Mouse (Mus musculus) kidney, embryonic 15.5 days (tissue): ENCODE measurements around the gene Gdf5. TPM values are rescaled to one million over a fixed set of nuclear protein-coding genes. Genes with fewer than 3 reads are reported as not detected.
"Not testable (repeated sequence)": the region's sequence is repeated elsewhere in the genome, so short reads cannot be mapped to it uniquely, and the experiment has no call there.

Source experiments
- ATAC-seq: fragments of 200-750 bp; cut with Nextera tagmentation; replicated peaks from 2 replicates; pipeline ENCODE4 v1.8.0; 2017; ENCODE audit warnings: moderate TSS enrichment; ENCODE audit not compliant: low FRiP score
- H3K27ac ChIP-seq: fragments of 300-500 bp; sonication (generic); 2 replicates; pipeline ENCODE4 v1.5.1; 2015; ENCODE audit warnings: mild to moderate bottlenecking, inconsistent platforms
- H3K27me3 ChIP-seq: fragments of 300-500 bp; sonication (generic); 2 replicates; pipeline ENCODE4 v1.6.1; 2015; ENCODE audit warnings: inconsistent platforms
- H3K36me3 ChIP-seq: fragments of 300-500 bp; sonication (generic); 2 replicates; pipeline ENCODE4 v1.6.1; 2015; ENCODE audit warnings: inconsistent platforms
- H3K4me1 ChIP-seq: fragments of 300-500 bp; sonication (generic); 2 replicates; pipeline ENCODE4 v1.6.1; 2015; ENCODE audit warnings: inconsistent platforms
- H3K4me2 ChIP-seq: fragments of 300-500 bp; sonication (generic); 2 replicates; pipeline ENCODE4 v1.6.1; 2015; ENCODE audit warnings: moderate library complexity, mild to moderate bottlenecking, inconsistent platforms
- H3K4me3 ChIP-seq: fragments of 300-500 bp; sonication (generic); replicated peaks from 2 replicates; pipeline ENCODE4 v1.5.1; 2015; ENCODE audit warnings: mild to moderate bottlenecking, inconsistent platforms
- H3K9ac ChIP-seq: fragments of 300-500 bp; sonication (generic); 2 replicates; pipeline ENCODE4 v1.6.1; 2015; ENCODE audit warnings: mild to moderate bottlenecking, inconsistent platforms
- H3K9me3 ChIP-seq: fragments of 300-500 bp; sonication (generic); replicated peaks from 2 replicates; pipeline ENCODE4 v1.6.1; 2016; ENCODE audit warnings: inconsistent platforms
- WGBS: fragments of 180-500 bp; shearing (Covaris S2); methylation state at CpG from one replicate; pipeline ENCODE4 v1.1.7; 2015; ENCODE audit warnings: mixed read lengths; 5-methylcytosine and 5-hydroxymethylcytosine counted together
- polyA plus RNA-seq: library from polyadenylated mRNA; unstranded; fragments of >200 nt; fragmentation: Nextera tagmentation; extraction: Ambion mirVana; gene quantifications from 2 replicates; pipeline ENCODE4 v1.2.1, GENCODE M21; 2015

The Gdf5 gene
- polyA plus RNA-seq, 1 experiment from 2014 or later = 0.84 TPM

DNA sequence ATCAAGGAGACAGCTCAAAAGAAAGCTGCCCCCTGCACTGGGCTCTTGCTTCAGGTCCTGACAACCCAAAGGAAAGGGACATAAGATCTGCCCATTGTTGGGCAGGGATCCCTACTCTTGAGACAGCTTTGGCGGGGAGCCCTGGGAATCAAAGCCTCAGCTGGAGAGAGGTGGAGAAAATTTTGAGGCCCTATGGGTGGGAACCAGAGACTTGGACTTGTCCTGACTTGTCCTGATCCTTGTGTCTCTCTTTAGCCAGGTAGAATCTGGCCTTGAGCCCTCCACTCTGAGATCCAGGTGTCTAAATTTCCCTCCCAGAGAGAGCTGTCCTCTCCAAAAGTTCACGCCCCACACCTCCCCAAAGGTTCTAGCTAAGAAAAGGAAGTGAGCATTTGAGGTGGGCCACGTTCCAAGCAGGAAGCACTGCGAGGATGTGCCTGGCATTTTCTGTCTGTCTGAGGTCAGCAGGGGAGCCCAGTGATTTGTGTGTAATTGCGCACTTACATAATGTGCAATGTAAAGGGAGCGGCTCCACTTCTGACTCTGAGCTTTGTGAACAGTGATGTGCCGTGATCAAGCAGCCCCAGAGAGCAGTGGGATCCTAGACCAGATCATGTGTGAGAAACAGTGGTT, 5.2 kb downstream of the Gdf5 start:
- Histone ChIP-seq H3K27me3 (peaks cover 7% of the 10 kb centered on the region; the same call in 1 of the 2 replicates), H3K4me1 (peaks cover 28% of the 10 kb centered on the region), H3K4me3 (no peak overlapping the region), H3K36me3 (no peaks in the 10 kb centered on the region), H3K27ac (no peak overlapping the region), H3K9me3 (no peaks in the 10 kb centered on the region), H3K4me2 (no peak overlapping the region), H3K9ac (no peak overlapping the region)
- ATAC-seq = no peak
- 73% methylated on average over 7 of the region's 7 CpGs for WGBS

DNA sequence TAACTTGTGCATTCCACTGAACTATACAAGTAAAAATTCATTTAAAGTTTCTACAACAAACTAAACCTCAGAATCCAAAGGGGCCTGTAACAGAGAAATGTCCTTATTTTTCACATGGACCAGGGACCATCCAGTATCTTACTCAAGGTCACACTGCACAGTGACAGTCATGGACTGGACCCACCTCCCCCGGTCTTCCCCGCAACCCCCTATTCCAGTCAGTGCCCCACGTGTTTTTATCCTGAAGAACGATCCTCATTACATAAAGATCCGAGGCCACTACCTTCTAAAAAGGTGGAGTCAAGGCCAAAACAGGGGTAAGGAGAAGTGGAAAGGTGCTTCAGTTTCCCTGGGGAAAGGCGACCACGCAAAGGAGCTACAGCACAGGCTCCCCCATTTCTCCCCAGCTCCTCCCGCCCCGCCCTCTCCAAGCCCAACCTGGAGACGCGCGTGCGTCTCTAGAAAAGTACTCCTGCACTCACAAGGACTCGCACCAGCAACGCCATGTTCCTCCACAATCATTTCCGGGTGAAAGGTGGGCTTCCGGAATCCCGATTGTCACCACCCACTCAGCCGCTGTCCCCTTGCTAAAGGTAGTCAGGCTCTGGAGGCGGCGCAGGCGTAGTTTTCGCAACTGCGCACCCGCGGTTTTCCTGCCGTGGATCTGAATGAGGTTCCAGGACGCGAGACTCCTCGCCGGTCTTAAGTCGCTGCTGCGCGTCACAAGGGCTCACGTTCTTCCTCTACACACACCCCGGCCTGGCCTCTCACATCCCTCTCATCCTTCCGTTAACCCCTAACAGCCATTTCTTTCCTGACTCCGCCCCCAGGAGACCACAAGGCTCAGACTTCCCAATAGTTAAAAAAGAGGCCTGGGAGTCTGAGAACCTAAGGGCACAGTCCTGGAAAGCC, 15.4 kb downstream of the Gdf5 start, which contains the start of gene Uqcc1:
TSS of gene Uqcc1 (minus strand) at position 780 of the 912 bp plus-strand sequence.
- peak; percentile 95 for ATAC-seq
- Histone ChIP-seq H3K9me3 (no peaks in the 10 kb centered on the region), H3K9ac (peak within 1 kb of the TSS; percentile 65), H3K4me3 (peak within 1 kb of the TSS; percentile 62), H3K36me3 (no peaks in the 10 kb centered on the region), H3K27ac (peak within 1 kb of the TSS; percentile 93), H3K4me1 (peaks cover 24% of the 10 kb centered on the region), H3K27me3 (no peaks in the 10 kb centered on the region), H3K4me2 (peak within 1 kb of the TSS; percentile 62)
- WGBS = under 1% methylated on average over 38 of the region's 38 CpGs

DNA sequence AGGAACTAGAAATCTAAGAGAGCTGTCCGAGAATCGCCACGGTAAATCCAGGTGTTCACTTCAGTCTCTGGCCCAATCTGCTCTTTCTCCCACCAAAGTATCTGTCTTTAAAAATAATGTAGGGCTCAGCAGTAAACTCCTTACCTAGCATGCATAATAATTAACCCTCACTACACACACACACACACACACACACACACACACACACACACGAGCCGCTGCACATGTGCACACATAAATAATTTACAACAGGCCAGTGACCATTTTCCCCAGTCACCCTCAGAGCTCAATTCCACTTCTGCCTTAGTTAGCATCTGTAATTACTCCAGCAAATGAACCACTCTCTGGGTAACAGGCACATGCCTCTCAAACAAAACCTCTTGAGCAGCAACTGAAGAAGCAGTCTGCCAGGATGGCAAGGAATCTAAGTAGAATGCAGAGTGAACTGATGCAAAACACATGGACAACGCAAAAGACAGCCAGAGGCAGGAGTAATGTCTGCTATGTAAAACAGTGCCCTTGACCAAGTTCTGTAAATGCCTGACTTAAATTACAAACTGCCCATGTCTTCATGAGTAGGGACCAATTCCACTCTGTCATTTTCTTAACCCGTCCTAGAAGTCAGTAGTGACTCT, 16.3 kb downstream of the Gdf5 start:
- peaks cover 9% of the 10 kb centered on the region for H3K36me3 ChIP-seq
- 54% methylated on average over 7 of the region's 7 CpGs for WGBS
- peak overlapping the region; percentile 93 for H3K27ac ChIP-seq
- peaks cover 24% of the 10 kb centered on the region for H3K4me1 ChIP-seq
- no peaks in the 10 kb centered on the region for H3K9me3 ChIP-seq
- no peak for ATAC-seq
- no peaks in the 10 kb centered on the region for H3K27me3 ChIP-seq
- peak overlapping the region; percentile 62 for H3K4me2 ChIP-seq
- peak overlapping the region; percentile 65 for H3K9ac ChIP-seq
- peak overlapping the region; percentile 62 for H3K4me3 ChIP-seq

DNA sequence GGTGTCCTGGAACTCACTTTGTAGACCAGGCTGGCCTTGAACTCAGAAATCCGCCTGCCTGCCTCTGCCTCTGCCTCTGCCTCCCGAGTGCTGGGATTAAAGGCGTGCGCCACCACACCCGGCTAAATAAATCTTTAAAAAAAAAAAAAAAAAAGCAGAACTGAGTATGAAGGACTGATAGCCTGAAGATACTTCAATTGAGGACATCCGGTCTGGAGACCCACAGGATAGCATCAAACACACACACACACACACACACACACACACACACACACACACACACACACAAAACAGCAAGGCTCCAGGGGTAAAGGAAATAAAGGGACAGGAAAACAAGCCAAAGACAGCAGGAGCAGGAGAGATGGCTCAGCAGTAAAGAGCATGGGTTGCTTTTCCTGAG, 20.0 kb downstream of the Gdf5 start:
- H3K9me3 ChIP-seq, H3K4me3 ChIP-seq, H3K27me3 ChIP-seq, ATAC-seq, H3K4me2 ChIP-seq, H3K9ac ChIP-seq, H3K27ac ChIP-seq: not testable (repeated sequence)
- Histone ChIP-seq H3K4me1 (peaks cover 18% of the 10 kb centered on the region), H3K36me3 (peaks cover 25% of the 10 kb centered on the region)
- WGBS = 92% methylated on average over 6 of the region's 6 CpGs

GRCm38 (mm10) chr2:155923143-155923542, 22.0 kb downstream of the Gdf5 start:
- 92% methylated on average over 7 of the region's 7 CpGs for WGBS

GRCm38 (mm10) chr2:155914684-155915083, 30.5 kb downstream of the Gdf5 start:
- Histone ChIP-seq H3K4me1 (no peaks in the 10 kb centered on the region), H3K4me3 (no peak overlapping the region), H3K4me2 (no peak overlapping the region), H3K27me3 (no peaks in the 10 kb centered on the region), H3K9ac (no peak overlapping the region), H3K9me3 (no peaks in the 10 kb centered on the region), H3K36me3 (peaks cover 65% of the 10 kb centered on the region), H3K27ac (no peak overlapping the region)
- WGBS = 92% methylated on average over 6 of the region's 6 CpGs
- ATAC-seq = no peak

More at GRCm38 (mm10) chr2:155923143-155923542, 22.0 kb downstream of the Gdf5 start:
- Histone ChIP-seq H3K4me3 (no peak overlapping the region), H3K9ac (no peak overlapping the region), H3K27me3 (no peaks in the 10 kb centered on the region), H3K9me3 (no peaks in the 10 kb centered on the region), H3K36me3 (peaks cover 41% of the 10 kb centered on the region), H3K4me1 (peaks cover 5% of the 10 kb centered on the region), H3K4me2 (no peak overlapping the region), H3K27ac (no peak overlapping the region)
- no peak for ATAC-seq

DNA sequence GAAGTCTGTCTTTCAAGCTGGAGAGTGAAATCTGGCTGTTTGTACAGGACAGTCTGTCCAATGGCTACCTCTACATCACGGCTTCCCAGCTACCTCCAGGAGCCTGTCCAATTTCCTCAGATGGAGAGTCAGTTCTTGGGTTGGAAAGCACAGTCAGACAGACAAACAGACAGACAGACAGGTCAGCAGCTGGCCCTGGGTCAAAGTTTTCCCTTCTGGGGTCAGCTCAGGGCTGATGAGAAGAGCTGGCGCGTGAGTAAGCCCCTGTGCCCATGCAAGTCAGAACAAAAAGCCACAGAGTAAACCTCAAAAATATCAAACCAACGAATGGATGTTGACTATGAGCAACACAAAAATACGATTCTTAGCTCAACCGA, 41.5 kb downstream of the Gdf5 start:
- Histone ChIP-seq H3K4me3 (no peak overlapping the region), H3K27ac (no peak overlapping the region), H3K27me3 (no peaks in the 10 kb centered on the region), H3K9me3 (no peaks in the 10 kb centered on the region), H3K36me3 (peaks cover 55% of the 10 kb centered on the region), H3K9ac (no peak overlapping the region), H3K4me1 (no peaks in the 10 kb centered on the region), H3K4me2 (no peak overlapping the region)
- WGBS = 92% methylated on average over 6 of the region's 6 CpGs
- ATAC-seq = no peak

- H3K27me3 ChIP-seq = no peaks in the 10 kb centered on the region
- no peak overlapping the region for H3K4me2 ChIP-seq
- WGBS = 78% methylated on average over 16 of the region's 16 CpGs
- H3K4me3 ChIP-seq = no peak overlapping the region
- H3K9me3 ChIP-seq = no peaks in the 10 kb centered on the region
- ATAC-seq = no peak
- no peak overlapping the region for H3K9ac ChIP-seq
- no peaks in the 10 kb centered on the region for H3K4me1 ChIP-seq
- no peak overlapping the region for H3K27ac ChIP-seq
- peaks cover 55% of the 10 kb centered on the region for H3K36me3 ChIP-seq
These were observed 42.1 kb downstream of the Gdf5 start for GRCm38 (mm10) chr2:155902989-155903631.

- ATAC-seq = no peak
- WGBS = 72% methylated on average over 16 of the region's 16 CpGs
- peaks cover 57% of the 10 kb centered on the region for H3K36me3 ChIP-seq
- no peak overlapping the region for H3K4me2 ChIP-seq
- H3K4me3 ChIP-seq = no peak overlapping the region
- no peaks in the 10 kb centered on the region for H3K9me3 ChIP-seq
- no peak overlapping the region for H3K27ac ChIP-seq
- H3K9ac ChIP-seq = no peak overlapping the region
- H3K4me1 ChIP-seq = peaks cover 12% of the 10 kb centered on the region; the same call in 1 of the 2 replicates
- no peaks in the 10 kb centered on the region for H3K27me3 ChIP-seq
These were observed 50.0 kb downstream of the Gdf5 start for GRCm38 (mm10) chr2:155895046-155895735.

DNA sequence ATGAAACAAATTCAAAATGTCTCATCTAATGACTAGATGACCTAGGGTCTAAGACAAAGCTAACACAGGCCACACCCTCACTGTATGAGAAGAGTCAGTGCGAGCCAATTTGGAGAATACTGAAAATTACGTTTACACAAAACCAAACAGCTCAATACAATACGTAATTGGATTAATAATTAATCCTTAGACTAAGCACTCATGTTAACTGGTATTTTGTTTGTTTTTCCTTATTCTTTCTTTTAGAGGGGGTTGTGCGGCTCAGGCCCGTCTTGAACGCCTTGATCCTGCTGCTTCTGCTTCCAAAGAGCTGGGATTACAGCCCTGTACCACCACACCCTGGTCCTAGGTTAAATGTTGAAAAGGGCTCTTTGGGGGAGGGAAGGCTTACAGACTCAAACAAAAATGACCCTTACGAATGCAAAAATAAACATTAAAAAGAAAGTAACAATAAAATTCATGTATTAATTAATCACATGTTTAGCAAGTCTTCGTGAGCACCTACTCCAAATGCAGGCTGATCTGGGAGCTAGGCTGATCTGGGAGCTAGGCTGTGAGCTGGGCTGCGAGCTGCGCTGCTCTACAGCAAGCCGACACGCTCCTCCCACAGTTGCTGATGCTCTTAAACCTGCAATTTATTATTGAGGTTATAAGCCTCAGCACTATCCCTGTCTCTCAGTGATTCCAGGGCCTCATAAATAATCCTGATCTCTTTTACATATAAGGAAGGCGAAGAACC, 50.7 kb downstream of the Gdf5 start:
- no peak for ATAC-seq
- H3K4me2 ChIP-seq = no peak overlapping the region
- WGBS = 61% methylated on average over 13 of the region's 13 CpGs
- H3K27me3 ChIP-seq = no peaks in the 10 kb centered on the region
- no peak overlapping the region for H3K4me3 ChIP-seq
- no peaks in the 10 kb centered on the region for H3K9me3 ChIP-seq
- peaks cover 12% of the 10 kb centered on the region; the same call in 1 of the 2 replicates for H3K4me1 ChIP-seq
- peaks cover 57% of the 10 kb centered on the region for H3K36me3 ChIP-seq
- no peak overlapping the region for H3K27ac ChIP-seq
- no peak overlapping the region for H3K9ac ChIP-seq
